Mouse (Mus musculus) mouse trophoblast stem cell (cell line): ENCODE data around the gene Mad2l2.
"Not testable (repeated sequence)": the region's sequence is repeated elsewhere in the genome, so short reads cannot be mapped to it uniquely, and the experiment has no call there.

ENCODE experiments used
- in situ Hi-C, 2 experiments: fragments of 300-500 bp; cut with MseI, MboI; formaldehyde crosslinking; loops; 2 replicates in 1 of 2; 3 replicates in 1 of 2; pipeline ENCODE4 v1.15.1; 2025

The Mad2l2 gene

GRCm38 (mm10) chr4:148168287-148168686, 38.1 kb downstream of the Mad2l2 start:
- in situ Hi-C loops, result loop anchor here in 1 of 2 experiments (5.0 kb wide), 1 partner anchor 51 kb away; no protein-coding TSS in a partner anchor

GRCm38 (mm10) chr4:148169586-148169985, 39.4 kb downstream of the Mad2l2 start:
- in situ Hi-C loops, result loop anchor here in 1 of 2 experiments (5.0 kb wide), 1 partner anchor 52 kb away; no protein-coding TSS in a partner anchor

GRCm38 (mm10) chr4:148170842-148171241, 40.7 kb downstream of the Mad2l2 start:
- in situ Hi-C loops, result loop anchor here (5.0 to 10.0 kb wide), 2 partner anchors 256 to 264 kb away; no protein-coding TSS in a partner anchor

GRCm38 (mm10) chr4:148171261-148171660, 41.1 kb downstream of the Mad2l2 start:
- in situ Hi-C loops, result loop anchor here (5.0 to 10.0 kb wide), 2 partner anchors 256 to 264 kb away; no protein-coding TSS in a partner anchor

- in situ Hi-C loops, result loop anchor here (5.0 to 10.0 kb wide), 2 partner anchors 253 to 261 kb away; no protein-coding TSS in a partner anchor
Observed at GRCm38 (mm10) chr4:148173811-148174494, 43.8 kb downstream of the Mad2l2 start.

- in situ Hi-C loops, result loop anchor here (5.0 to 10.0 kb wide), 2 partner anchors 253 to 260 kb away; no protein-coding TSS in a partner anchor
Observed at GRCm38 (mm10) chr4:148174495-148174862, 44.3 kb downstream of the Mad2l2 start.

- in situ Hi-C loops, result loop anchor here in 1 of 2 experiments (10.0 kb wide), 1 partner anchor 258 kb away; no protein-coding TSS in a partner anchor
Observed at GRCm38 (mm10) chr4:148176603-148177002, 46.4 kb downstream of the Mad2l2 start.

- in situ Hi-C loops, result loop anchor here in 1 of 2 experiments (10.0 kb wide), 1 partner anchor 257 kb away; no protein-coding TSS in a partner anchor
Observed at GRCm38 (mm10) chr4:148177716-148178115, 47.5 kb downstream of the Mad2l2 start.

GRCm38 (mm10) chr4:148181483-148181882, 51.3 kb downstream of the Mad2l2 start:
- in situ Hi-C loops, result no loop called here

GRCm38 (mm10) chr4:148182363-148182762, 52.2 kb downstream of the Mad2l2 start:
- in situ Hi-C loops, result no loop called here

- in situ Hi-C loops, result no loop called here
Observed at GRCm38 (mm10) chr4:148184564-148184963, 54.4 kb downstream of the Mad2l2 start.

- in situ Hi-C loops, result no loop called here
Observed at GRCm38 (mm10) chr4:148185819-148186218, 55.6 kb downstream of the Mad2l2 start.

GRCm38 (mm10) chr4:148188767-148189166, 58.6 kb downstream of the Mad2l2 start:
- in situ Hi-C loops, result not testable (repeated sequence)

GRCm38 (mm10) chr4:148192707-148193245, 62.6 kb downstream of the Mad2l2 start:
- in situ Hi-C loops, result no loop called here

- in situ Hi-C loops, result no loop called here
Observed at GRCm38 (mm10) chr4:148194400-148194799, 64.2 kb downstream of the Mad2l2 start.
